Mouse (Mus musculus): ENCODE data around the gene Scaf4. TPM values are rescaled to one million over a fixed set of nuclear protein-coding genes. Genes with fewer than 3 reads are reported as not detected.

The Scaf4 gene
- total and polyA plus RNA-seq, 2 experiments from 2014 or later: 9.5 to 15.7 TPM

DNA sequence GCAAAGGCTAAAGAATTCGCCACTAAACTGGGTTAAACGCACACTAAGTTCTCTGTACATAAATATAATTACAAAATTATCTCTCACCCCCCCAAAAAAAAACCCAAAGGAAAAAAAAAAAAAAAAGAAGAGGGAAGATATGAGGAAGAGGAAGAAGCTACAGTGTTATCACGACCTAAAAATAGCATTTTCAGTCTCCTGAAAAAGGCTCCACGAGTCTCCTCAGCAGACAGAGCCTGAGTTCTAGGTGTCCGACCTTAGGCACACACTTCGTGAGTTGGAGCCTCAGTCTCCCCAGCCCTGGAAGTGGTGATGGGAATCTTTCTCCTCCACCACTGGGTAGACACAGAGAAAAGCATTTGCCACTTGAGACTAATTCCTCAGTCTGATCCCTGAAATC is 85.7 kb downstream of the Scaf4 start:
- no peak overlapping the region for H3K4me3 ChIP-seq (ENCODE audit: low read depth, low read length)
- H3K4me2 ChIP-seq (ENCODE audit: low read depth, low read length): no peak overlapping the region
- H3K27ac ChIP-seq (ENCODE audit: low read depth): no peak overlapping the region

DNA sequence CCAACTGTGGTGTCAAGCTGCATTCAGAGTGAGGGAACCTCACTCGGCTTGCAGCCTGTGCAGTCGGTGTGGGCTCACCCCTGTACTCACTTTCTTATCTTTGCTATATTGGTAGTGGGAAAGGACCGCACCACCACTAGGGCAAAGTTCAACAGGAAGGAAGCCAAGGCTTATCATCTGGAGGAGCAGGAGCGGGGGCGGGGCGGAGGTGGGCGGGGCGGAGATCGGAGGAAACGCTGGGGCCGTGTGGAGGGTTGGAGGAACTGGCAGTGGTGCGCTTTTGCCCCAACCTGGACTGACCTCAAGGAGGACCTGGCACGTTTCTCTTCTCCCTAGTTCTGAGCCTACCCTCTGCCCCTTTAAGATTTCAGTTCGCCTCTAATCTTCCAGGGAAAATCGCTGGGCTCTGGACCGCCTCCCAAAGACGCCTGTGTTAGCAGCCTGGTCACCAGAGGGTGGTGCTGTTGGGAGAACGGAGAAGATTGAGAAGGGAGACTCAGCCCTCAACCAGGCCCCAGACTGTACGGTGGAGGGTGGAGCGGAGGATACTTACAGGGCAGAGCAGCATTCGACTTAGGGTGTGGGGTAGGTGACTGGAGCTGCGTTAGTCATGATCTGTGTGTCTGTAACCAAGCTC is 86.8 kb downstream of the Scaf4 start:
- Histone ChIP-seq H3K4me1 (ENCODE audit: control insufficient read depth, insufficient read depth) (peaks cover 13% of the 10 kb centered on the region), H3K4me3 (ENCODE audit: low read depth, low read length) (peak overlapping the region; percentile 38), H3K36me3 (replicated peaks; ENCODE audit: control insufficient read depth, insufficient read depth, low read length) (no peaks in the 10 kb centered on the region), H3K27me3 (ENCODE audit: control insufficient read depth, insufficient read depth, low read length) (no peaks in the 10 kb centered on the region), H3K27ac (ENCODE audit: low read depth) (peak overlapping the region; percentile 77), H3K9ac (replicated peaks; ENCODE audit: low read depth, low read length) (peak overlapping the region; percentile 12; the same call in 1 of the 2 replicates), H3K4me2 (ENCODE audit: low read depth, low read length) (peak overlapping the region; percentile 49), H3K9me3 (replicated peaks; ENCODE audit: control insufficient read depth, low read length) (no peaks in the 10 kb centered on the region)
- ATAC-seq (ENCODE audit: insufficient read depth, low read depth) (peak; percentile 92), DNase-seq (ENCODE audit: low spot score) (peak; percentile 90)
- 0% methylated on average over 21 of the region's 22 CpGs for WGBS
- TF ChIP-seq CTCF (IDR thresholded peaks at IDR 0.05; ENCODE audit: low read depth) (peak; percentile 81), EP300 (IDR thresholded peaks at IDR 0.05; ENCODE audit: low read depth) (no peak; the same call in 1 of the 2 replicates)

More for the DNA sequence above, 85.7 kb downstream of the Scaf4 start:
- Histone ChIP-seq H3K36me3 (replicated peaks; ENCODE audit: control insufficient read depth, insufficient read depth, low read length) (no peaks in the 10 kb centered on the region), H3K9ac (replicated peaks; ENCODE audit: low read depth, low read length) (no peak overlapping the region), H3K9me3 (replicated peaks; ENCODE audit: control insufficient read depth, low read length) (no peaks in the 10 kb centered on the region), H3K4me1 (ENCODE audit: control insufficient read depth, insufficient read depth) (peaks cover 13% of the 10 kb centered on the region), H3K27me3 (ENCODE audit: control insufficient read depth, insufficient read depth, low read length) (no peaks in the 10 kb centered on the region)
- ATAC-seq (ENCODE audit: insufficient read depth, low read depth) (no peak), DNase-seq (ENCODE audit: low spot score) (no peak)
- WGBS: 68% methylated on average over 6 of the region's 6 CpGs
- no peak for TF ChIP-seq EP300 (IDR thresholded peaks at IDR 0.05; ENCODE audit: low read depth)
- TF ChIP-seq CTCF (IDR thresholded peaks at IDR 0.05; ENCODE audit: low read depth): no peak

DNA sequence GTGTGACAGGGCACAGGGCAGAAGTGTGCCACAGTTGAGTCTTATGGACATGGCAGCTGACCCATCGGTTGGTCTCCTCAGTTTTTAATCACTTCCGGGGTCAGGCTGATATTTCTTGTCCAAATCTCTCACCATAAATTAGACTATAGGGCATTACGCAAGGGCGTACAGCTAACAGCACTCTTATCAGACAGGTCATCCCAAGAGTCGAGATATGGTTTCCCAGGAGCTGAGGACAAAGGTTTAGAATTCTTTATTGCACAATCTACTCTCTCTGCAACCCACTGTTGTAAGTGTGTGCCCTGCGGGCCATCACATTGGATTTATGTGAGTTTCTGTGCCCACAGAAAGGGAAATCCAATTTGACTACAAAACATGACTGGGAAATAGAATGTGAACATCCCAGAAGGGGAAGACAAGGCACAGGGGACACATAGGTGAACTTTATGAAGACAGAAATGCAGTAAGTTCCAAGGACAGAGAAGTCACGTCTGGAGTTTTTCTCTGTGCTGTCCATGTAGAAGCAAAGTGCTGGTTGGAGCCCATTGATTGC is 87.5 kb downstream of the Scaf4 start:
- H3K27me3 ChIP-seq (ENCODE audit: control insufficient read depth, insufficient read depth, low read length): no peaks in the 10 kb centered on the region
- no peak for ATAC-seq (ENCODE audit: insufficient read depth, low read depth)
- TF ChIP-seq EP300 (IDR thresholded peaks at IDR 0.05; ENCODE audit: low read depth) (no peak), CTCF (IDR thresholded peaks at IDR 0.05; ENCODE audit: low read depth) (no peak)
- H3K9ac ChIP-seq (replicated peaks; ENCODE audit: low read depth, low read length): no peak overlapping the region
- DNase-seq (ENCODE audit: low spot score): no peak
- H3K4me3 ChIP-seq (ENCODE audit: low read depth, low read length): no peak overlapping the region
- H3K4me1 ChIP-seq (ENCODE audit: control insufficient read depth, insufficient read depth): peaks cover 13% of the 10 kb centered on the region
- 68% methylated on average over 7 of the region's 7 CpGs for WGBS
- H3K4me2 ChIP-seq (ENCODE audit: low read depth, low read length): peak overlapping the region; percentile 49
- H3K36me3 ChIP-seq (replicated peaks; ENCODE audit: control insufficient read depth, insufficient read depth, low read length): no peaks in the 10 kb centered on the region
- no peaks in the 10 kb centered on the region for H3K9me3 ChIP-seq (replicated peaks; ENCODE audit: control insufficient read depth, low read length)
- H3K27ac ChIP-seq (ENCODE audit: low read depth): peak overlapping the region; percentile 77

DNA sequence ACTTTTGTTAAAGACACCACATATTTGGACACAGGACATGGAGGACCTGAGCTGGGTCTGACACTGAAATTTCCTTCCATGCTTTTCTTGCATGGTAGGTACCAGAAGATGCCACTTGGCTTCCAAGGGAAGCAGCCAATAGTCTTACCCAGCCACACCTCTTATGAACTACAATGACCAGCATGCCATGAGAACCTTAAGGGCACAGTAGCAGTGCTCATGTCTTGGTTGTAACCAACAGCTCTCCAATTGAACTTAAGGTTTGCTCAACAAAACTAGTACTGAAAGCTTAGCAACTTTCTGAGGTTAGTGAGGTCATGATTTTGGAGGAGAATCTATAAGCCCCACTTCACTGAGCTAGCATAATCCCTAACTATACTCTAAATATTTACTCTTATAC is 90.6 kb downstream of the Scaf4 start:
- no peak overlapping the region for H3K9ac ChIP-seq (replicated peaks; ENCODE audit: low read depth, low read length)
- no peaks in the 10 kb centered on the region for H3K27me3 ChIP-seq (ENCODE audit: control insufficient read depth, insufficient read depth, low read length)
- no peak overlapping the region for H3K4me3 ChIP-seq (ENCODE audit: low read depth, low read length)
- no peaks in the 10 kb centered on the region for H3K36me3 ChIP-seq (replicated peaks; ENCODE audit: control insufficient read depth, insufficient read depth, low read length)
- H3K4me1 ChIP-seq (ENCODE audit: control insufficient read depth, insufficient read depth): peaks cover 13% of the 10 kb centered on the region
- no peak for TF ChIP-seq EP300 (IDR thresholded peaks at IDR 0.05; ENCODE audit: low read depth)
- DNase-seq (ENCODE audit: low spot score): no peak
- H3K4me2 ChIP-seq (ENCODE audit: low read depth, low read length): no peak overlapping the region
- H3K9me3 ChIP-seq (replicated peaks; ENCODE audit: control insufficient read depth, low read length): no peaks in the 10 kb centered on the region
- no peak for ATAC-seq (ENCODE audit: insufficient read depth, low read depth)
- H3K27ac ChIP-seq (ENCODE audit: low read depth): no peak overlapping the region

- DNase-seq (ENCODE audit: low spot score): no peak
- no peaks in the 10 kb centered on the region for H3K9me3 ChIP-seq (replicated peaks; ENCODE audit: control insufficient read depth, low read length)
- H3K27me3 ChIP-seq (ENCODE audit: control insufficient read depth, insufficient read depth, low read length): no peaks in the 10 kb centered on the region
- no peak overlapping the region for H3K4me2 ChIP-seq (ENCODE audit: low read depth, low read length)
- no peak overlapping the region for H3K4me3 ChIP-seq (ENCODE audit: low read depth, low read length)
- TF ChIP-seq CTCF (IDR thresholded peaks at IDR 0.05; ENCODE audit: low read depth) (no peak), EP300 (IDR thresholded peaks at IDR 0.05; ENCODE audit: low read depth) (no peak)
- no peak overlapping the region for H3K27ac ChIP-seq (ENCODE audit: low read depth)
- H3K4me1 ChIP-seq (ENCODE audit: control insufficient read depth, insufficient read depth): no peaks in the 10 kb centered on the region
- WGBS: 75% methylated on average over 6 of the region's 6 CpGs
- ATAC-seq (ENCODE audit: insufficient read depth, low read depth): no peak
- H3K36me3 ChIP-seq (replicated peaks; ENCODE audit: control insufficient read depth, insufficient read depth, low read length): no peaks in the 10 kb centered on the region
- no peak overlapping the region for H3K9ac ChIP-seq (replicated peaks; ENCODE audit: low read depth, low read length)
These were observed 93.0 kb downstream of the Scaf4 start for GRCm38 (mm10) chr16:90191289-90191688.

GRCm38 (mm10) chr16:90187453-90187852 is 96.8 kb downstream of the Scaf4 start:
- DNase-seq (ENCODE audit: low spot score) (peak; percentile 37), ATAC-seq (ENCODE audit: insufficient read depth, low read depth) (peak; percentile 71)
- TF ChIP-seq CTCF (IDR thresholded peaks at IDR 0.05; ENCODE audit: low read depth) (peak; percentile 55), EP300 (IDR thresholded peaks at IDR 0.05; ENCODE audit: low read depth) (no peak)
- WGBS: 24% methylated on average over 13 of the region's 13 CpGs
- no peak overlapping the region for H3K9ac ChIP-seq (replicated peaks; ENCODE audit: low read depth, low read length)
- H3K4me3 ChIP-seq (ENCODE audit: low read depth, low read length): no peak overlapping the region
- no peak overlapping the region for H3K4me2 ChIP-seq (ENCODE audit: low read depth, low read length)
- H3K27ac ChIP-seq (ENCODE audit: low read depth): no peak overlapping the region
- no peaks in the 10 kb centered on the region for H3K9me3 ChIP-seq (replicated peaks; ENCODE audit: control insufficient read depth, low read length)
- H3K27me3 ChIP-seq (ENCODE audit: control insufficient read depth, insufficient read depth, low read length): 0 out of 2 replicates have a peak, but pooled peaks cover 3% of the 10 kb centered on the region
- H3K4me1 ChIP-seq (ENCODE audit: control insufficient read depth, insufficient read depth): no peaks in the 10 kb centered on the region
- H3K36me3 ChIP-seq (replicated peaks; ENCODE audit: control insufficient read depth, insufficient read depth, low read length): no peaks in the 10 kb centered on the region
